Mouse (Mus musculus): ENCODE data around the gene Tspan4. TPM values are rescaled to one million over a fixed set of nuclear protein-coding genes. Genes with fewer than 3 reads are reported as not detected.
"Not testable (repeated sequence)": the region's sequence is repeated elsewhere in the genome, so short reads cannot be mapped to it uniquely, and the experiment has no call there.

The Tspan4 gene
- polyA plus RNA-seq, 1 experiment: 0.31 TPM

GRCm38 (mm10) chr7:141443828-141444237 is 31.2 kb upstream of the Tspan4 start, which contains the start of gene Pidd1:
Gene Pidd1 (minus strand): TSS chr7:141444025.
- TF ChIP-seq TAL1 (IDR thresholded peaks at IDR 0.05; ENCODE audit: low read length) (no peak), GATA1 (IDR thresholded peaks at IDR 0.05; ENCODE audit: low read length) (no peak)
- H3K36me3 ChIP-seq (ENCODE audit: control insufficient read depth): peaks cover 50% of the 10 kb centered on the region
- H3K4me1 ChIP-seq (ENCODE audit: control insufficient read depth): peaks cover 78% of the 10 kb centered on the region
- H3K4me3 ChIP-seq (replicated peaks): peak within 1 kb of the TSS; percentile 71
- H3K27me3 ChIP-seq (ENCODE audit: control insufficient read depth): no peaks in the 10 kb centered on the region
- no peaks in the 10 kb centered on the region for H3K9me3 ChIP-seq (ENCODE audit: control insufficient read depth, low read length)

- Histone ChIP-seq H3K4me3 (replicated peaks) (peak overlapping the region; percentile 68), H3K36me3 (ENCODE audit: control insufficient read depth) (peaks cover 50% of the 10 kb centered on the region), H3K4me1 (ENCODE audit: control insufficient read depth) (peaks cover 79% of the 10 kb centered on the region)
- not testable (repeated sequence) for H3K27me3 ChIP-seq (ENCODE audit: control insufficient read depth); H3K9me3 ChIP-seq (ENCODE audit: control insufficient read depth, low read length)
These were observed 28.7 kb upstream of the Tspan4 start for GRCm38 (mm10) chr7:141446374-141446773.

- Histone ChIP-seq H3K36me3 (ENCODE audit: control insufficient read depth) (peaks cover 50% of the 10 kb centered on the region), H3K4me1 (ENCODE audit: control insufficient read depth) (peaks cover 76% of the 10 kb centered on the region), H3K9me3 (ENCODE audit: control insufficient read depth, low read length) (no peaks in the 10 kb centered on the region), H3K4me3 (replicated peaks) (peak within 1 kb of the TSS; percentile 68), H3K27me3 (ENCODE audit: control insufficient read depth) (no peaks in the 10 kb centered on the region)
- TF ChIP-seq TAL1 (IDR thresholded peaks at IDR 0.05; ENCODE audit: low read length) (no peak), GATA1 (IDR thresholded peaks at IDR 0.05; ENCODE audit: low read length) (no peak)
These were observed 27.7 kb upstream of the Tspan4 start, which contains the start of gene Rplp2 for GRCm38 (mm10) chr7:141447110-141447991. Gene Rplp2 (plus strand): TSS chr7:141447370.

- H3K4me1 ChIP-seq (ENCODE audit: control insufficient read depth): peaks cover 71% of the 10 kb centered on the region
- TF ChIP-seq GATA1 (IDR thresholded peaks at IDR 0.05; ENCODE audit: low read length): no peak
- TF ChIP-seq TAL1 (IDR thresholded peaks at IDR 0.05; ENCODE audit: low read length): no peak
- no peaks in the 10 kb centered on the region; the same call in 1 of the 2 replicates for H3K27me3 ChIP-seq (ENCODE audit: control insufficient read depth)
- no peaks in the 10 kb centered on the region for H3K9me3 ChIP-seq (ENCODE audit: control insufficient read depth, low read length)
- no peak overlapping the region for H3K4me3 ChIP-seq (replicated peaks)
- H3K36me3 ChIP-seq (ENCODE audit: control insufficient read depth): peaks cover 45% of the 10 kb centered on the region
These were observed 23.1 kb upstream of the Tspan4 start for GRCm38 (mm10) chr7:141451928-141452327.

- Histone ChIP-seq H3K27me3 (ENCODE audit: control insufficient read depth) (no peaks in the 10 kb centered on the region; the same call in 1 of the 2 replicates), H3K9me3 (ENCODE audit: control insufficient read depth, low read length) (no peaks in the 10 kb centered on the region), H3K36me3 (ENCODE audit: control insufficient read depth) (peaks cover 47% of the 10 kb centered on the region), H3K4me3 (replicated peaks) (no peak overlapping the region), H3K4me1 (ENCODE audit: control insufficient read depth) (peaks cover 67% of the 10 kb centered on the region)
- TF ChIP-seq GATA1 (IDR thresholded peaks at IDR 0.05; ENCODE audit: low read length): no peak
- no peak for TF ChIP-seq TAL1 (IDR thresholded peaks at IDR 0.05; ENCODE audit: low read length)
These were observed 21.4 kb upstream of the Tspan4 start for GRCm38 (mm10) chr7:141453636-141454035.

- Histone ChIP-seq H3K4me3 (replicated peaks) (peak within 1 kb of the TSS; percentile 72), H3K36me3 (ENCODE audit: control insufficient read depth) (peaks cover 43% of the 10 kb centered on the region), H3K4me1 (ENCODE audit: control insufficient read depth) (peaks cover 55% of the 10 kb centered on the region), H3K27me3 (ENCODE audit: control insufficient read depth) (peaks cover 10% of the 10 kb centered on the region), H3K9me3 (ENCODE audit: control insufficient read depth, low read length) (no peaks in the 10 kb centered on the region)
- TF ChIP-seq TAL1 (IDR thresholded peaks at IDR 0.05; ENCODE audit: low read length): no peak
- TF ChIP-seq GATA1 (IDR thresholded peaks at IDR 0.05; ENCODE audit: low read length): no peak
These were observed 20.0 kb upstream of the Tspan4 start, which contains the start of gene Pnpla2 for GRCm38 (mm10) chr7:141454967-141455551. Gene Pnpla2 (plus strand): TSS chr7:141455198.

- Histone ChIP-seq H3K4me1 (ENCODE audit: control insufficient read depth) (peaks cover 48% of the 10 kb centered on the region), H3K27me3 (ENCODE audit: control insufficient read depth) (peaks cover 17% of the 10 kb centered on the region), H3K9me3 (ENCODE audit: control insufficient read depth, low read length) (no peaks in the 10 kb centered on the region; the same call in 1 of the 2 replicates), H3K4me3 (replicated peaks) (peak overlapping the region; percentile 72), H3K36me3 (ENCODE audit: control insufficient read depth) (peaks cover 36% of the 10 kb centered on the region)
- TF ChIP-seq GATA1 (IDR thresholded peaks at IDR 0.05; ENCODE audit: low read length) (no peak), TAL1 (IDR thresholded peaks at IDR 0.05; ENCODE audit: low read length) (no peak)
These were observed 19.3 kb upstream of the Tspan4 start for GRCm38 (mm10) chr7:141455610-141456314.

GRCm38 (mm10) chr7:141456739-141457138 is 18.3 kb upstream of the Tspan4 start:
- Histone ChIP-seq H3K27me3 (ENCODE audit: control insufficient read depth) (peaks cover 27% of the 10 kb centered on the region), H3K36me3 (ENCODE audit: control insufficient read depth) (peaks cover 26% of the 10 kb centered on the region), H3K9me3 (ENCODE audit: control insufficient read depth, low read length) (peaks cover 3% of the 10 kb centered on the region; the same call in 1 of the 2 replicates), H3K4me3 (replicated peaks) (peak overlapping the region; percentile 72), H3K4me1 (ENCODE audit: control insufficient read depth) (peaks cover 46% of the 10 kb centered on the region)
- TF ChIP-seq GATA1 (IDR thresholded peaks at IDR 0.05; ENCODE audit: low read length) (no peak), TAL1 (IDR thresholded peaks at IDR 0.05; ENCODE audit: low read length) (no peak)
